Mouse (Mus musculus) E14TG2a.4 (cell line): ENCODE measurements at regions not wholly inside any gene's neighbourhood (a gene's known extent, or its start where the extent isn't known, plus 50 kb on each side); places are given as distances from the start of the nearest gene placed in this dataset.

Source experiments
- H3K27me3 ChIP-seq: 2 replicates; pipeline ENCODE4 v1.6.1; 2014; ENCODE audit warnings: low read length, control low read depth; ENCODE audit not compliant: insufficient read depth
- H3K36me3 ChIP-seq: 2 replicates; pipeline ENCODE4 v1.6.1; 2014; ENCODE audit warnings: low read length, control low read depth; ENCODE audit not compliant: insufficient read depth
- H3K4me1 ChIP-seq: replicated peaks from 2 replicates; pipeline ENCODE4 v1.6.1; 2014; ENCODE audit warnings: low read depth, low read length, control low read depth
- H3K4me3 ChIP-seq: replicated peaks from 2 replicates; pipeline ENCODE4 v1.5.1; 2014; ENCODE audit warnings: mild to moderate bottlenecking, low read length
- H3K9me3 ChIP-seq: 2 replicates; pipeline ENCODE4 v1.6.1; 2014; ENCODE audit warnings: low read length, control low read depth
- CTCF ChIP-seq: conservative IDR thresholded peaks from 2 replicates; pipeline ENCODE4 v1.5.1; 2014; ENCODE audit warnings: low read length
- NANOG ChIP-seq: IDR thresholded peaks from 2 replicates; pipeline ENCODE4 v1.6.1; 2014; ENCODE audit warnings: borderline replicate concordance, low read length, mixed read lengths
- POU5F1 ChIP-seq: IDR thresholded peaks from 2 replicates; pipeline ENCODE4 v1.6.1; 2014; ENCODE audit warnings: low read length, borderline replicate concordance

DNA sequence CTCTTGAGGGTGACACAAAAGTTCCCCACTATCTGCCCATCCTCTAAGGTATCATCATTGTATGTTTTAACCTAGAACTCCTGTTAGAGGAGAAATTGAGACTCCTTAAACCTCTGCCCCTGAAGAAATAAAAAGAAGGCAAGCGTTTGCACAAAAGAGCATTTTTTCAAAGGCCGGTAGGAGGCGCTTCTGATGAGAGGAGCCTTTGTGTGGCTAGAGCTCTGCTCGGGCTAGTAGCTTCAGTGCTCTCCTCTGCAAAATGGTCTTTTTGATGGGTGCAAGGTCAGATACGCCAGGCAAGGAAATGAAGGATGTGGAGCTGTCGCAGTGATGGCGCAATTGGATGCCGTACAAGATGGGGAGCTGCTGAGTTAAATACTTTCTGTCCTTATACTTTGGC, 649.0 kb downstream of the Dhx35 start:
- Histone ChIP-seq H3K9me3 (no peaks in the 10 kb centered on the region), H3K4me1 (no peaks in the 10 kb centered on the region; the same call in 1 of the 2 replicates), H3K36me3 (no peaks in the 10 kb centered on the region), H3K27me3 (no peaks in the 10 kb centered on the region), H3K4me3 (no peak overlapping the region)
- no peak for TF ChIP-seq POU5F1
- peak; percentile 68 for TF ChIP-seq CTCF
- no peak for TF ChIP-seq NANOG

DNA sequence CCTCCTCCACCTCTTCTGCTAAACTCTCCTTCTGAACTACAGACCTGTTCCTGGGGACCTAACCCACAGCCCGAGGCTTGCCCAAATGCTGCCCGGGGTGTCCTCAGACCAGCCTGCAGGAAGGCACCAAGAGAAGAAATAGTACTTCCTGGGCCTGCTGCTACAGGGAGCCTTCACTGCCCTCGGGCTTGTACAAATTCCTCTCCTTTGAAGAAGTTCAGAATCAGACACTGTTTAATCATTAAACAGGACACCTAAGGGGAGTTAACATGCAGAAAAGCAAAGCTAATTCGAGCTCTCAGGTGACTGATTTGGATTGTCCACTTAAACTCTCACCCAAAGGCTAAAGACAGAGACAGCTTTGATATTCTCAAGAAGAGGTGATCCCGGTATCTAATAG, 651.8 kb downstream of the Dhx35 start:
- H3K36me3 ChIP-seq = no peaks in the 10 kb centered on the region
- TF ChIP-seq CTCF = no peak
- TF ChIP-seq NANOG = no peak
- TF ChIP-seq POU5F1 = no peak
- H3K4me1 ChIP-seq = no peaks in the 10 kb centered on the region; the same call in 1 of the 2 replicates
- H3K4me3 ChIP-seq = no peak overlapping the region
- H3K9me3 ChIP-seq = no peaks in the 10 kb centered on the region
- H3K27me3 ChIP-seq = no peaks in the 10 kb centered on the region

DNA sequence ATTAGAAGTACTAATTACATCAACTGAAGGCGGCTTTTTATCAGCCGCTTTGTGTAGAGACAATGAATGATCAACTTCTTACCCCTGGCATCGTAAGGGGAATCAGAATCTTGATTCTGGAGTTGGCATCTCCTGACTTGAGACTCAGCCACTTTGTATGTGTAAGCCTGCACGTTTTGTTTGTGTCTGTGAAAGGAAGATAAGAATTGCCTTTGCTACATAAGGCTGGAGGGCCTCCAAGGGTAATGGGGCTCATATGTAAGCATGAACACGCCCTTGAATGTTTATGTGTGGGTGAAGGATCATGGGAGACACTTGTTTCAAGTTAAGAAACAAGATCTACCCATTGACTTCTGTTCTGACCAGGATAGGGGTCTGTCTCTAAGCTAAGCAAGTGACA, 652.3 kb downstream of the Dhx35 start:
- Histone ChIP-seq H3K27me3 (no peaks in the 10 kb centered on the region), H3K36me3 (no peaks in the 10 kb centered on the region), H3K4me3 (no peak overlapping the region), H3K4me1 (no peaks in the 10 kb centered on the region; the same call in 1 of the 2 replicates), H3K9me3 (no peaks in the 10 kb centered on the region)
- no peak for TF ChIP-seq CTCF
- TF ChIP-seq NANOG = no peak
- no peak for TF ChIP-seq POU5F1

DNA sequence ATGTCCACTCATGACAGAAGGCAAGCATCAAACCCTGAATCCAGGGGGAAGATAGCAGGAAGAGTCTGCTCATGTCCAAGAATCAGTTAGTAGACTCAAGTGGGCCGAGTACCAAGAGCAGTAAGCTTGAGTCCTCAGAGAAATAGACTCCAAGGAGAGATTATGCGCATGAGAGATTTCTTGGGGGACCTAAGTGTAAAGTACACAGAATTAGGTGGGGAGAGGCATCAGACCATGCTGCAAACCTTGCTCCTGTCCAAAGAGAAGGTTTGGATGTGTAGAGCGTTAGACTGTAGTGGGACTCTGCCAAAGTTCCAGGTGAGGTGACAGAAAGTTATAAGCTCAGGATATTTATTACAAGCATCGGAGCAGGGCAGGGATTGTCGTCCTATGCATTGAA, 654.4 kb downstream of the Dhx35 start:
- H3K4me3 ChIP-seq = no peak overlapping the region
- TF ChIP-seq POU5F1 = no peak

DNA sequence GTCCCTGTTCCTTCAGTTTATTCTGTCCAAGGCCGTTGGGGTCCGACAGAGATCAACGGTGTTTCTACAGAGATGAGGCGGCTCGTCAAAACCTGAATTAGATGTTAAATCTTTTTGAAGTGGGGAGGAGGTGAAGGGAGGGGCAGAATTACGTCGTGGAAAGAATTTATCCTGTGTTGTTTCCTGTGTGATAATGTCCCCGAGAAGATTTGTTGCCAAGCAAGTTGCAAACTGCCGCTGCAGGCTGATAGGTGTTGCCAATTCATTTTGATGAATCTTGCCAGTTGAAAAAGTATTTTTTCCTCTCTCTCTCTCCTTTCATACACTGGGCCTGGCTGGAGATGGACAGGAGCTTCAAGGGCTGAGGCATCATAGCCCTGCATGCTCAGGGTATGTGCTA, 656.8 kb downstream of the Dhx35 start:
- Histone ChIP-seq H3K36me3 (no peaks in the 10 kb centered on the region), H3K27me3 (no peaks in the 10 kb centered on the region; the same call in 1 of the 2 replicates), H3K4me3 (no peak overlapping the region), H3K4me1 (no peaks in the 10 kb centered on the region), H3K9me3 (peaks cover 3% of the 10 kb centered on the region; the same call in 1 of the 2 replicates)
- TF ChIP-seq POU5F1 (no peak), NANOG (no peak), CTCF (no peak)

More for the DNA sequence above, 654.4 kb downstream of the Dhx35 start:
- Histone ChIP-seq H3K36me3 (no peaks in the 10 kb centered on the region), H3K4me1 (no peaks in the 10 kb centered on the region), H3K27me3 (no peaks in the 10 kb centered on the region; the same call in 1 of the 2 replicates), H3K9me3 (no peaks in the 10 kb centered on the region)

DNA sequence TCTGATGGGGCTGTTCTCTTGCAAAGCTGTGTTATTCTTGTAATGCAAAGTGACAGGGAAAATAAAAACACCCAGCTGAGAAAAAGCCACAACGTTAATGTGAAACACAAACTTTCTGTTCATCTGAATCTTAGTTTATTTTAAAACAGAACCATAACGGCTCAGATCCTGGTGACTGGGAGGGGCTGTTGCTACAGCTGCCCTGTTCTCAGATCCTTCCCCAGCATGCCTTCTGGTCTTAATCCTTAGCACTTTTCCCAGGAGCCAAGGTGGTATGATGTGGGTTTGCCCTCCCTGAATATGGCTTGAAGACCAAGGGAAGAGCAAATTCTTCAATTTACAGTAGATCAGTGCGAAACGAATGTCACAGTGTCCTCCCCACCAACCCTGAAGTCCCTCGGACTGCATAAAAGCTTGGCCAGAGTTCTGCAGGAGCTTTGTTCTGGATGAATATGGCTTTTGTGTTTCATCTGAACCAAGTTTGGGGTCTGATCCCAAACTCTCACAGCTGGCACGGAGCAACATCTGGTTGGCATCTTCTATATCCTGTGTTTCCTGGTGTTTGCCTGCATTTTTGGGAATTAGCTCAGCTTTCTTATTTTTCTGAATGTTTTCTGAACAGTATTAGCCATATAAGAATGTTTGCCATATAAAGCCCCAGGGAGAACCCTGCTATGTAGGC, 686.9 kb downstream of the Dhx35 start:
- no peaks in the 10 kb centered on the region for H3K27me3 ChIP-seq
- no peak overlapping the region for H3K4me3 ChIP-seq
- TF ChIP-seq POU5F1 (no peak), CTCF (no peak), NANOG (no peak)
- H3K36me3 ChIP-seq = no peaks in the 10 kb centered on the region
- H3K4me1 ChIP-seq = no peaks in the 10 kb centered on the region
- H3K9me3 ChIP-seq = no peaks in the 10 kb centered on the region

DNA sequence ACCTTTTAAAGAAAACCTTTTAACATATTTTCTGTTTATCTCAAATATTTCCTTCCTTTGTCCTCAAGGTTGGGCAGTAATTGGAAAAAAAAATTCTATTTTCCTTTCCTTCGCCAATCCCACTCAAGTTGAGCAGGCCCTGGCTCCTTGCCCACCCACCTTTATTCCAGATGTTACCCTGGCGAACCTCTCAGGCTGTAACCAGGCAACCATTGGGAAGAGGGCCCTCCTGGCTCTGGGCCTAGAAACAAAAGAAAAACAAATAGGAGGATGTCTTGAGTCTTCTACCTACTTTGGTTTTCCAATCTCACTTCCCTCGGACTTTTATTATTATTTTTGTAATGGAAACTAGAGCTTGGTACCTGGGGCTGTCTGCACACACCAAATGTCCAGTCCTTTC, 696.5 kb downstream of the Dhx35 start:
- Histone ChIP-seq H3K9me3 (peaks cover 4% of the 10 kb centered on the region; the same call in 1 of the 2 replicates), H3K4me1 (no peaks in the 10 kb centered on the region), H3K27me3 (no peaks in the 10 kb centered on the region), H3K4me3 (no peak overlapping the region), H3K36me3 (no peaks in the 10 kb centered on the region)
- TF ChIP-seq CTCF (no peak), NANOG (no peak), POU5F1 (no peak)

DNA sequence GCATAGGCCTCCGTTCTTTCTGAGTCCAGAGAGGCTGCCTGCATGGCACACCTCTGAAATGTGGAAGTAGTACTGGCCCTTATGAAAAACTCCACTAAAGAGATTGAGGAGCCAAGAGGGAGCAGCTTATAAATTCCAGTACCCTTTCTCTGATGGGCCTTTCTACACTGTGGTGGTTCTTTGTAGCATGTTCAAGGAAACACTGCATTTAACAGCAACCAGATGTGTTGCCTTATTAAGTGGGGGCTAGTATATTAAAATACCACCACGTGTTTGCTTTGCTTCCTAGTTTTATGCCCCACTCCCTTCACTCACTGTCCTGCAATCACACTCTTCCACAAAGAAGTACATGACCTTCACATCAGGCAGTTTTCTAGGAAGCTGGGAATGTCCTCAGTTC, 704.1 kb downstream of the Dhx35 start:
- TF ChIP-seq POU5F1 (no peak), CTCF (no peak), NANOG (no peak)
- Histone ChIP-seq H3K9me3 (peaks cover 26% of the 10 kb centered on the region), H3K4me1 (no peaks in the 10 kb centered on the region), H3K36me3 (no peaks in the 10 kb centered on the region), H3K27me3 (no peaks in the 10 kb centered on the region), H3K4me3 (no peak overlapping the region)

GRCm38 (mm10) chr2:159501039-159501438, 706.4 kb downstream of the Dhx35 start:
- no peak overlapping the region for H3K4me3 ChIP-seq
- TF ChIP-seq POU5F1 (no peak), CTCF (no peak), NANOG (no peak)
- H3K27me3 ChIP-seq = no peaks in the 10 kb centered on the region
- H3K4me1 ChIP-seq = no peaks in the 10 kb centered on the region
- peaks cover 32% of the 10 kb centered on the region for H3K9me3 ChIP-seq
- H3K36me3 ChIP-seq = no peaks in the 10 kb centered on the region
